Mouse (Mus musculus): ENCODE data around the gene Mysm1. TPM values are rescaled to one million over a fixed set of nuclear protein-coding genes. Genes with fewer than 3 reads are reported as not detected.
A peak's percentile ranks its signal among the peaks of the same experiment; 100 is the strongest.

The Mysm1 gene
- polyA plus RNA-seq, 1 experiment from 2014 or later: 30.2 TPM

GRCm38 (mm10) chr4:95005251-95005830, 26.4 kb upstream of the Mysm1 start:
- Histone ChIP-seq H3K4me3 (no peak overlapping the region), H3K36me3 (no peaks in the 10 kb centered on the region), H3K27me3 (no peaks in the 10 kb centered on the region), H3K4me1 (0 out of 2 replicates have a peak, but pooled peaks cover 2% of the 10 kb centered on the region), H3K27ac (no peak overlapping the region), H3K9ac (no peak overlapping the region), H3K4me2 (no peak overlapping the region), H3K9me3 (no peaks in the 10 kb centered on the region)
- WGBS: 72% methylated on average over 6 of the region's 6 CpGs
- ATAC-seq (ENCODE audit: borderline replicate concordance, extremely low read depth, low FRiP score, low TSS enrichment): no peak

DNA sequence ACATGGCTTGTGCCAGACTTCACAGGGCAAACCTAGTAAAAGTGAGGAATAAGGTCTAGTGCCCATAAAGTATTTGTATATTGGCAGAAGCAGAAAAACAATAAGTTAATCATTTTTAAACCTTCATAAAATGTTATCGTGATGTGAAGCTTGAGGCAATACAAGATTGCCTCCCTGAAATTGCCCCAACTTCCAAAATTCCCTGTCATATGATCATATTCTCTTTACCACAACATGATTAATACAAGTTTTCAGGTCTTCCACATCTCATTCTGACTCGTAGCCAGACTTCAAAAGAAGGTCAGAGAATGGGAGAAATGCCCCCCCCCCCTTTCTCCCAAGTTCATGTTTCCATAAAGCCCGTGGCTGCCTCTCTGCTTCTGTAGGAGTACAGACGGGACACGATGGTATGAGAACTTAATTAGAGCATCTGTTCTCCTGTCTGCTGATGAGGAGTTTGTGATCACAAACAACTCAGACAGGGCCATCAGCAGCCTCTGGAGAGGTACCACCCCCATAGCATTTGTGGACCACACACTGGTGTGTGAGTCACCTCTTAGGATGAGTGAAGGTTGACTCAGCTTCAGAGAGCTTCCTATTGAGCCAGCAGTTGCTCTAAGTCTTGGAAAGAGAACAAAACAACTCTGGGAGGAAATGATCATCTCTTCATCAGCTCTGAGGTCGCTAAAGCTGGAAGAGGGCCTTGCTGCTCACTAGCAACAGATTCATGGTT, 22.3 kb upstream of the Mysm1 start:
- ATAC-seq (ENCODE audit: borderline replicate concordance, extremely low read depth, low FRiP score, low TSS enrichment): peak; percentile 59; the same call in 1 of the 2 replicates
- no peak overlapping the region for H3K4me3 ChIP-seq
- WGBS: 47% methylated on average over 6 of the region's 6 CpGs
- no peak overlapping the region for H3K9ac ChIP-seq
- no peaks in the 10 kb centered on the region for H3K36me3 ChIP-seq
- H3K27ac ChIP-seq: no peak overlapping the region
- H3K4me1 ChIP-seq: no peaks in the 10 kb centered on the region
- no peaks in the 10 kb centered on the region for H3K9me3 ChIP-seq
- H3K4me2 ChIP-seq: no peak overlapping the region
- no peaks in the 10 kb centered on the region for H3K27me3 ChIP-seq

DNA sequence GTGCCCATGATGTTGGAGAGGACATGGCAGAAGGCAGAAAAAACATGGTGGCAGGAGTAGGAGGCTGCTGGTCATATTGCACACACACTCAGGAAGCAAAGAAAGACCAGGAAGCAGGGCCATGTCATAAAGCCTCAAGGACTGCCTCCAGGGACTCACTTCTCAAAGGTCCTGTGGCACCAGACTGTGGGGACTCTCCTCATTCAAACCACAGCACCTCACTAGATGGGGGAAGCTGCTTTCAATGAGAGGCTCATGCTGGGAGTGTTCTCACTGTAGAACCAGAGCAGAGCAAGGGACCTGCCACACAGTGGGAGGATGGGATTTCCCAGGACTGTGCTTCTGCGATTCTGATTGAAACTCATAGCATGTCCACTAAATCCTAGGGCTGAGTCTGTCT, 21.2 kb upstream of the Mysm1 start:
- ATAC-seq (ENCODE audit: borderline replicate concordance, extremely low read depth, low FRiP score, low TSS enrichment): no peak
- H3K4me1 ChIP-seq: no peaks in the 10 kb centered on the region
- no peak overlapping the region for H3K9ac ChIP-seq
- no peak overlapping the region for H3K4me2 ChIP-seq
- no peak overlapping the region for H3K27ac ChIP-seq
- no peak overlapping the region for H3K4me3 ChIP-seq
- H3K36me3 ChIP-seq: no peaks in the 10 kb centered on the region
- 80% methylated on average over 1 of the region's 1 CpGs for WGBS
- H3K9me3 ChIP-seq: no peaks in the 10 kb centered on the region
- H3K27me3 ChIP-seq: no peaks in the 10 kb centered on the region

DNA sequence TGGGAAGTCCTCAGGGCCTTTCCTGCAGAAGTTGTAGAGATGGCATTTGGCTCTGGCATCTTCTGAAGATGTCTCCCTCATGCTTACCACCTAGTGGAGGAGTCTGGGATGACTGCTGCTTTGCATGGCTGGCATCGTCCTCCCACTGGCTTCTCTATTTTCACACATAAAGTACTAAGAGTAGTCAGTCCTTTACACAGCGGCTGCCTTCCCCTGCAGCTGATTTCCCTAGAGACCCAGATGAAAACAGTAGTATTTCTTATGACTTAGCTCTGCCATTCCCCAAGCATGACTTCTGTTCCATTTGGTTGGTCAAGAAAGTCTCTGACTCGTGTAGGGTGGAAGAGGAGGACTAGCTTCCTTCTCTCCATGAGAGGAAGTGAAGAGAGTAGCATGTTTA, 20.3 kb upstream of the Mysm1 start:
- Histone ChIP-seq H3K9me3 (no peaks in the 10 kb centered on the region), H3K9ac (no peak overlapping the region), H3K27ac (no peak overlapping the region), H3K4me3 (no peak overlapping the region), H3K36me3 (no peaks in the 10 kb centered on the region), H3K27me3 (no peaks in the 10 kb centered on the region), H3K4me2 (no peak overlapping the region), H3K4me1 (no peaks in the 10 kb centered on the region)
- no peak for ATAC-seq (ENCODE audit: borderline replicate concordance, extremely low read depth, low FRiP score, low TSS enrichment)
- WGBS: 56% methylated on average over 3 of the region's 3 CpGs

DNA sequence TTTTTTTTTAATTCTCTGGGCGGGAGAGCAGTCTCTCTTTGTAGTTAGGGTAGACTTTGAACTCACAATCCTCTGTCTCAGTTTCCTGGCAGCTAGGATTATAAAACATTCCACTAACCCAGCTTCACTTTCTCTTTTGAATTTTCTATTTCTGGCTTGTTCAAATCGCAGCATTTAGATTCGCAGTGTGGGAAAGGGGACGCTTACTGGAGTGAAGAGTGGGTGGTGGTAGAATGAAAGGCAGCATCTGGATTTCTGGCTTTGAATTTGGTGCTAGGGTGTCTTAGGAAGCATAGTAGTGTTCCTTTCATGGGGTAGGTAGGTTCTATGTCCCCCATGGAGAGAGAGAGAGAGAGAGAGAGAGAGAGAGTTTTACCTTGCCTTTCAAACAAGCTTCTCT, 17.0 kb upstream of the Mysm1 start:
- Histone ChIP-seq H3K27me3 (no peaks in the 10 kb centered on the region), H3K4me1 (no peaks in the 10 kb centered on the region), H3K9me3 (no peaks in the 10 kb centered on the region), H3K4me3 (no peak overlapping the region), H3K36me3 (no peaks in the 10 kb centered on the region), H3K27ac (no peak overlapping the region), H3K4me2 (no peak overlapping the region), H3K9ac (no peak overlapping the region)
- WGBS: 76% methylated on average over 4 of the region's 4 CpGs
- ATAC-seq (ENCODE audit: borderline replicate concordance, extremely low read depth, low FRiP score, low TSS enrichment): no peak

GRCm38 (mm10) chr4:94990204-94990603, 11.3 kb upstream of the Mysm1 start:
- Histone ChIP-seq H3K36me3 (no peaks in the 10 kb centered on the region), H3K4me3 (no peak overlapping the region), H3K9me3 (no peaks in the 10 kb centered on the region), H3K4me2 (no peak overlapping the region), H3K27ac (no peak overlapping the region), H3K4me1 (no peaks in the 10 kb centered on the region), H3K27me3 (no peaks in the 10 kb centered on the region), H3K9ac (no peak overlapping the region)
- WGBS: 27% methylated on average over 3 of the region's 3 CpGs
- ATAC-seq (ENCODE audit: borderline replicate concordance, extremely low read depth, low FRiP score, low TSS enrichment): no peak

DNA sequence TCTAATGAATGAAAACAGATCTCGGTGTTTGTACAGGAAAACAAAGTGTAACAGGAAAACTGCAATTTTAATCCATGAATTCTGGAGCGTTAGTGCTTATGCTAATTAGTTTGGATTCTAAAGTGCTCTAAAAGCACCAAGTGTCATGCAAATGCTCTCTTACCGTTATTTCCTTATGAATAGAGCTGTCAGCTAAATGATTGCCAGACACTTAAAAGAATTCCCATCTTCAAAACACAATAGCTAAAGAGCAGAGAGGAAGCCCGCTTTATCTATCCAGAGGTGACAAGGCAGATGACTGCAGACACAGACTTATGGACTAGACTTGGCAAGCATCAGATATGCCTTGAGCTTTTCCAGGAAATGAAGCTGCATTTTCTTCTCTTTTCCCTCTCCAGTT, 8.8 kb upstream of the Mysm1 start:
- H3K4me1 ChIP-seq: no peaks in the 10 kb centered on the region
- no peaks in the 10 kb centered on the region for H3K27me3 ChIP-seq
- no peaks in the 10 kb centered on the region for H3K9me3 ChIP-seq
- H3K36me3 ChIP-seq: no peaks in the 10 kb centered on the region
- no peak overlapping the region for H3K4me3 ChIP-seq
- no peak for ATAC-seq (ENCODE audit: borderline replicate concordance, extremely low read depth, low FRiP score, low TSS enrichment)
- no peak overlapping the region for H3K27ac ChIP-seq
- no peak overlapping the region for H3K9ac ChIP-seq
- H3K4me2 ChIP-seq: no peak overlapping the region
- 46% methylated on average over 4 of the region's 4 CpGs for WGBS

GRCm38 (mm10) chr4:94979500-94979915, 608 bp upstream of the Mysm1 start:
- 36% methylated on average over 4 of the region's 4 CpGs for WGBS
- no peak for ATAC-seq (ENCODE audit: borderline replicate concordance, extremely low read depth, low FRiP score, low TSS enrichment)
- H3K9ac ChIP-seq: peak overlapping the region; percentile 91

DNA sequence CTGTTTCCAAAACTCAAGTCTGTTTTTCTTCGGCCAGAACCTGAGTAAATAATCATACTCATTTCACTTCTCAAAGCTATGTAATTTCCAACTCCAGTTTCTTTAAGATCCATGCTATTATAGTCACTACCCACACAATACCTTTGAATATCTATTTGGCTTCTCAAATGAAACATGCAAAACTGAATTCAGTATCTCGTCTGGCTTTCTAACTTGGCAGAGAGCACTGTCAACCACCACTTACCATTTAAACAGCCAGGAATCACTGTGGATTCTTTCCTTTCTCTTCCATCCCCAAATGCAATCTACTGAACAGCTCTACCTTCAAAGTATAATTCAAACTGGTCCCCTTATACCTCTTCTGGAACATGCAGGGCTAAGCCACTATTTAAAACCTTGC, 5.6 kb downstream of the Mysm1 start:
- no peaks in the 10 kb centered on the region for H3K27me3 ChIP-seq
- no peak for ATAC-seq (ENCODE audit: borderline replicate concordance, extremely low read depth, low FRiP score, low TSS enrichment)
- WGBS: 78% methylated on average over 2 of the region's 2 CpGs
- H3K27ac ChIP-seq: no peak overlapping the region
- H3K4me2 ChIP-seq: no peak overlapping the region
- H3K4me1 ChIP-seq: peaks cover 12% of the 10 kb centered on the region
- no peak overlapping the region for H3K9ac ChIP-seq
- H3K36me3 ChIP-seq: peaks cover 34% of the 10 kb centered on the region
- no peaks in the 10 kb centered on the region for H3K9me3 ChIP-seq
- no peak overlapping the region for H3K4me3 ChIP-seq

More at GRCm38 (mm10) chr4:94979500-94979915, 608 bp upstream of the Mysm1 start:
- peaks cover 6% of the 10 kb centered on the region for H3K36me3 ChIP-seq
- H3K4me1 ChIP-seq: peaks cover 15% of the 10 kb centered on the region
- peak overlapping the region; percentile 78 for H3K27ac ChIP-seq
- no peaks in the 10 kb centered on the region for H3K27me3 ChIP-seq
- H3K4me3 ChIP-seq: peak overlapping the region; percentile 98
- no peaks in the 10 kb centered on the region for H3K9me3 ChIP-seq
- peak overlapping the region; percentile 66 for H3K4me2 ChIP-seq

- Histone ChIP-seq H3K4me1 (no peaks in the 10 kb centered on the region), H3K27me3 (no peaks in the 10 kb centered on the region), H3K9ac (no peak overlapping the region), H3K4me2 (no peak overlapping the region), H3K36me3 (peaks cover 65% of the 10 kb centered on the region), H3K27ac (no peak overlapping the region), H3K9me3 (no peaks in the 10 kb centered on the region), H3K4me3 (no peak overlapping the region)
- 76% methylated on average over 3 of the region's 3 CpGs for WGBS
- no peak for ATAC-seq (ENCODE audit: borderline replicate concordance, extremely low read depth, low FRiP score, low TSS enrichment)
Measured at GRCm38 (mm10) chr4:94952773-94953172, 26.1 kb downstream of the Mysm1 start.

GRCm38 (mm10) chr4:94941221-94941855, 37.6 kb downstream of the Mysm1 start:
- ATAC-seq (ENCODE audit: borderline replicate concordance, extremely low read depth, low FRiP score, low TSS enrichment): no peak
- Histone ChIP-seq H3K4me1 (no peaks in the 10 kb centered on the region), H3K9me3 (no peaks in the 10 kb centered on the region), H3K27me3 (no peaks in the 10 kb centered on the region), H3K36me3 (peaks cover 45% of the 10 kb centered on the region), H3K4me2 (no peak overlapping the region), H3K9ac (no peak overlapping the region), H3K4me3 (no peak overlapping the region), H3K27ac (no peak overlapping the region)
- WGBS: 71% methylated on average over 11 of the region's 11 CpGs

- no peak for ATAC-seq (ENCODE audit: borderline replicate concordance, extremely low read depth, low FRiP score, low TSS enrichment)
- Histone ChIP-seq H3K27ac (no peak within 1 kb of the TSS), H3K9me3 (no peaks in the 10 kb centered on the region), H3K4me3 (no peak within 1 kb of the TSS), H3K4me1 (no peaks in the 10 kb centered on the region), H3K9ac (no peak within 1 kb of the TSS), H3K4me2 (no peak within 1 kb of the TSS), H3K36me3 (no peaks in the 10 kb centered on the region), H3K27me3 (no peaks in the 10 kb centered on the region)
Measured at GRCm38 (mm10) chr4:94928743-94929142, 50.2 kb downstream of the Mysm1 start, which contains the start of gene Eqtn. Eqtn (minus strand) TSS chr4:94928843.
